Mouse (Mus musculus) lung, embryonic 14.5 days (tissue): ENCODE measurements around the gene Coasy. TPM values are rescaled to one million over a fixed set of nuclear protein-coding genes. Genes with fewer than 3 reads are reported as not detected.
A peak's percentile ranks its signal among the peaks of the same experiment; 100 is the strongest.

Experiments used
- ATAC-seq: fragments of 200-750 bp; cut with Nextera tagmentation; 2 replicates; pipeline ENCODE4 v1.8.0; 2017; ENCODE audit warnings: mild to moderate bottlenecking, moderate TSS enrichment, moderate library complexity; ENCODE audit not compliant: insufficient read depth
- DNase-seq: peaks from one replicate; pipeline ENCODE4 v3.0.0-alpha.2; 2015
- H3K27ac ChIP-seq: fragments of 300-500 bp; sonication (generic); 2 replicates; pipeline ENCODE4 v1.5.1; 2014; ENCODE audit warnings: low read depth, mild to moderate bottlenecking, moderate library complexity
- H3K27me3 ChIP-seq: fragments of 300-500 bp; sonication (generic); 2 replicates; pipeline ENCODE4 v1.6.1; 2014; ENCODE audit warnings: low read length, control low read depth; ENCODE audit not compliant: insufficient read depth
- H3K36me3 ChIP-seq: fragments of 300-500 bp; sonication (generic); 2 replicates; pipeline ENCODE4 v1.6.1; 2014; ENCODE audit warnings: control low read depth; ENCODE audit not compliant: insufficient read depth
- H3K4me1 ChIP-seq: fragments of 300-500 bp; sonication (generic); 2 replicates; pipeline ENCODE4 v1.6.1; 2014; ENCODE audit warnings: antibody characterized with exemption, control low read depth; ENCODE audit not compliant: insufficient read depth
- H3K4me2 ChIP-seq: fragments of 300-500 bp; sonication (generic); 2 replicates; pipeline ENCODE4 v1.6.1; 2014; ENCODE audit warnings: mild to moderate bottlenecking
- H3K4me3 ChIP-seq: fragments of 300-500 bp; sonication (generic); 2 replicates; pipeline ENCODE4 v1.5.1; 2014; ENCODE audit warnings: low read depth, low read length
- H3K9ac ChIP-seq: fragments of 300-500 bp; sonication (generic); 2 replicates; pipeline ENCODE4 v1.6.1; 2014
- H3K9me3 ChIP-seq: fragments of 300-500 bp; sonication (generic); 2 replicates; pipeline ENCODE4 v1.6.1; 2016; ENCODE audit warnings: low read depth, low read length, control low read depth
- CTCF ChIP-seq: IDR thresholded peaks from 2 replicates; pipeline ENCODE4 v1.5.1; 2016; ENCODE audit warnings: antibody characterized with exemption, low read depth
- WGBS: fragments of 180-500 bp; shearing (Covaris S2); extraction: QIAGEN DNeasy Blood & Tissue Kit; methylation state at CpG from one replicate; pipeline ENCODE4 v1.1.7; 2014; 5-methylcytosine and 5-hydroxymethylcytosine counted together
- polyA plus RNA-seq: library from polyadenylated mRNA; unstranded; fragments of >200 nt; fragmentation: Nextera tagmentation; extraction: Ambion mirVana; gene quantifications from 2 replicates; pipeline ENCODE4 v1.2.1, GENCODE M21; 2014

Gene Coasy
- polyA plus RNA-seq, 1 experiment from 2014 or later = 37.9 TPM

- no peak overlapping the region for H3K9ac ChIP-seq
- no peak for ATAC-seq
- H3K9me3 ChIP-seq = no peaks in the 10 kb centered on the region
- peaks cover 94% of the 10 kb centered on the region for H3K36me3 ChIP-seq
- no peak overlapping the region for H3K27ac ChIP-seq
- H3K27me3 ChIP-seq = no peaks in the 10 kb centered on the region
- no peaks in the 10 kb centered on the region for H3K4me1 ChIP-seq
- no peak for TF ChIP-seq CTCF
- no peak overlapping the region for H3K4me3 ChIP-seq
- 56% methylated on average over 9 of the region's 9 CpGs for whole genome bisulfite sequencing
- no peak for DNase-seq
- no peak overlapping the region for H3K4me2 ChIP-seq
Measured at GRCm38 (mm10) chr11:101046440-101046839, 35.9 kb upstream of the Coasy start.

- H3K4me3 ChIP-seq = no peak overlapping the region
- 87% methylated on average over 3 of the region's 3 CpGs for WGBS
- no peak for DNase-seq
- no peaks in the 10 kb centered on the region for H3K9me3 ChIP-seq
- H3K36me3 ChIP-seq = peaks cover 91% of the 10 kb centered on the region
- no peak for ATAC-seq
- H3K4me1 ChIP-seq = no peaks in the 10 kb centered on the region
- no peak overlapping the region for H3K9ac ChIP-seq
- H3K27me3 ChIP-seq = no peaks in the 10 kb centered on the region
- no peak for TF ChIP-seq CTCF
- no peak overlapping the region for H3K27ac ChIP-seq
- no peak overlapping the region for H3K4me2 ChIP-seq
Measured at GRCm38 (mm10) chr11:101047502-101047901, 34.9 kb upstream of the Coasy start.

GRCm38 (mm10) chr11:101050359-101050758, 32.0 kb upstream of the Coasy start:
- 85% methylated on average over 9 of the region's 9 CpGs for WGBS
- no peak overlapping the region for H3K27ac ChIP-seq
- H3K36me3 ChIP-seq = peaks cover 81% of the 10 kb centered on the region
- no peak for DNase-seq
- H3K9ac ChIP-seq = no peak overlapping the region
- H3K9me3 ChIP-seq = no peaks in the 10 kb centered on the region
- H3K4me1 ChIP-seq = no peaks in the 10 kb centered on the region
- no peak for ATAC-seq
- H3K4me3 ChIP-seq = no peak overlapping the region
- H3K4me2 ChIP-seq = no peak overlapping the region
- TF ChIP-seq CTCF = no peak
- no peaks in the 10 kb centered on the region for H3K27me3 ChIP-seq

- DNase-seq (no peak), ATAC-seq (no peak)
- Histone ChIP-seq H3K9me3 (no peaks in the 10 kb centered on the region), H3K4me1 (peaks cover 4% of the 10 kb centered on the region), H3K27ac (no peak overlapping the region), H3K36me3 (peaks cover 81% of the 10 kb centered on the region), H3K4me3 (no peak overlapping the region), H3K9ac (no peak overlapping the region), H3K27me3 (no peaks in the 10 kb centered on the region), H3K4me2 (no peak overlapping the region)
- WGBS = 81% methylated on average over 6 of the region's 6 CpGs
- no peak for TF ChIP-seq CTCF
Measured at GRCm38 (mm10) chr11:101051051-101051493, 31.3 kb upstream of the Coasy start.

DNA sequence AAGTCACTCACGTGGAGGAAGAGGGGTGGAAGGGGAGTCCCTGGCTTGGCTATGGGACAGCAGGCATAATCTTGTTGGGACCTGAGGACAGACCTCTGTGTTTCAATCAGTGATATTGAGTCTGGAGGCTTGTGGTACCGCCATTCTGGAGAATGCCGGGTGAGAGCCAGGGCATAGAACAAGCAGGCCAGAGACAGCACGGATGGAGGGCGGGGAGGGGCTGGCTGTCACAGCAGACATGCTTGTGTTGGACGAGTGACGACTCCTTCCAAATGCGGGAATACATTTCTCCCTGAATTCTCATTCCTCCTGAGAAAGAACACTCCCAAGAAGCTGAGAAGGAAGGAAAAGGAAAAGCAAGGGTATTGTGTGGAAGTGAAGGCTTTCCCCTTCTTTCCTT, 30.7 kb upstream of the Coasy start:
- no peak for TF ChIP-seq CTCF
- Histone ChIP-seq H3K27ac (no peak overlapping the region), H3K4me2 (no peak overlapping the region), H3K9ac (no peak overlapping the region), H3K9me3 (no peaks in the 10 kb centered on the region), H3K27me3 (no peaks in the 10 kb centered on the region), H3K36me3 (peaks cover 78% of the 10 kb centered on the region), H3K4me1 (peaks cover 10% of the 10 kb centered on the region), H3K4me3 (no peak overlapping the region)
- ATAC-seq = no peak
- 70% methylated on average over 8 of the region's 8 CpGs for whole genome bisulfite sequencing
- no peak for DNase-seq

DNA sequence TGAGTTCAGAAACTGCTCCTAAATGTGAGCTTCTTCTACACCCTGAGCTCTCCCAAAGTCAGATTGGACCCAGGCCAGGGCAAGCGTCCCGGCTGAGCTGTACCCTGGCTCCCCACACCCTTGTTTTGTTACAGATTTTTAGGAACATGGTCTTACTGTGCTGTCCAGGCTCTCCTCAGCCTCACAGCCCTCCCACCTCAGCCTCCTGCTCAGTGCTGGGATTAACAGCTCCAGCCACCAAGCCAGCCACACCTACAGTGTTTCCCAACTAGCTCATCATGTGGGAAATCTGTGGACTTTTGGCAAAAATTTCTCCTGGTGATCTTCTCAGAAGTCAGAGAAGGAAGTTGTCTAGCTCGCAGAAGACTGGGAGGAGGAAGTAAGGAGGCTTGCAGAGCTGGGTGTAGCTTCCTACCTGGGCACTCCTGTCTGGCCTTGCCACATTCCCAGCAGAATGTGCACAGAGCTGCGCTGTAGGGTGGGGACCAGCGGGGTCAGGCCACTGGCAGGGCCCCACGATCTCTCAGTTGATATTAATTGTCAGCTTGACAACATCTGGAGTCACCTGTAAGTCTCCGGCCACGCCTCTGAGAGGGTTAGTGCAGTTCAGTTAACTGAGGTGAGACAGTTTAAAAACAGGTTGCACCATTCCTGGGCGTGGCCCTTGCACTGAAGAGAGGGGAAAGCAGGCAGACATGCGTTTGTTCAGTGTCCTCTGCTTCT, 29.5 kb upstream of the Coasy start:
- peaks cover 68% of the 10 kb centered on the region for H3K36me3 ChIP-seq
- 80% methylated on average over 10 of the region's 10 CpGs for WGBS
- no peak for TF ChIP-seq CTCF
- H3K4me1 ChIP-seq = peaks cover 19% of the 10 kb centered on the region
- no peak overlapping the region for H3K9ac ChIP-seq
- DNase-seq (no peak), ATAC-seq (no peak)
- H3K9me3 ChIP-seq = no peaks in the 10 kb centered on the region
- H3K27me3 ChIP-seq = no peaks in the 10 kb centered on the region
- H3K27ac ChIP-seq = no peak overlapping the region; the same call in 1 of the 2 replicates
- no peak overlapping the region for H3K4me3 ChIP-seq
- no peak overlapping the region for H3K4me2 ChIP-seq

GRCm38 (mm10) chr11:101053974-101054373, 28.4 kb upstream of the Coasy start:
- no peak overlapping the region for H3K4me2 ChIP-seq
- TF ChIP-seq CTCF = peak; percentile 58
- H3K9me3 ChIP-seq = no peaks in the 10 kb centered on the region
- peaks cover 27% of the 10 kb centered on the region for H3K4me1 ChIP-seq
- no peak overlapping the region for H3K9ac ChIP-seq
- H3K36me3 ChIP-seq = peaks cover 58% of the 10 kb centered on the region
- H3K27me3 ChIP-seq = no peaks in the 10 kb centered on the region
- ATAC-seq = no peak
- WGBS = 88% methylated on average over 1 of the region's 1 CpGs
- no peak overlapping the region for H3K27ac ChIP-seq
- no peak overlapping the region for H3K4me3 ChIP-seq
- DNase-seq = no peak

GRCm38 (mm10) chr11:101055418-101055817, 26.9 kb upstream of the Coasy start:
- DNase-seq (no peak), ATAC-seq (no peak)
- Histone ChIP-seq H3K4me3 (no peak overlapping the region), H3K36me3 (peaks cover 49% of the 10 kb centered on the region), H3K9me3 (no peaks in the 10 kb centered on the region), H3K27ac (no peak overlapping the region), H3K4me2 (no peak overlapping the region), H3K4me1 (peaks cover 34% of the 10 kb centered on the region), H3K9ac (0 out of 2 replicates have a peak overlapping the region, but pooled peaks have one; percentile 9), H3K27me3 (no peaks in the 10 kb centered on the region)
- no peak for TF ChIP-seq CTCF
- 72% methylated on average over 14 of the region's 14 CpGs for WGBS
